Mouse (Mus musculus) lung, postnatal 0 days (tissue): ENCODE measurements around the gene Sirt6.

ENCODE experiments used
- CTCF ChIP-seq: IDR thresholded peaks from 2 replicates; pipeline ENCODE4 v1.5.1; 2016; ENCODE audit warnings: antibody characterized with exemption, mild to moderate bottlenecking
- EP300 ChIP-seq: IDR thresholded peaks from 2 replicates; pipeline ENCODE4 v1.6.1; 2016; ENCODE audit warnings: antibody characterized with exemption, mild to moderate bottlenecking, control low read depth

GRCm38 (mm10) chr10:81605974-81606751, 21.4 kb downstream of the Sirt6 start, which contains the start of gene BC025920:
- peak; percentile 88 for TF ChIP-seq EP300
- 0 out of 2 replicates have a peak, but pooled peaks have one; percentile 11 for TF ChIP-seq CTCF
